Mouse (Mus musculus): ENCODE data around the gene Ticrr.

DNA sequence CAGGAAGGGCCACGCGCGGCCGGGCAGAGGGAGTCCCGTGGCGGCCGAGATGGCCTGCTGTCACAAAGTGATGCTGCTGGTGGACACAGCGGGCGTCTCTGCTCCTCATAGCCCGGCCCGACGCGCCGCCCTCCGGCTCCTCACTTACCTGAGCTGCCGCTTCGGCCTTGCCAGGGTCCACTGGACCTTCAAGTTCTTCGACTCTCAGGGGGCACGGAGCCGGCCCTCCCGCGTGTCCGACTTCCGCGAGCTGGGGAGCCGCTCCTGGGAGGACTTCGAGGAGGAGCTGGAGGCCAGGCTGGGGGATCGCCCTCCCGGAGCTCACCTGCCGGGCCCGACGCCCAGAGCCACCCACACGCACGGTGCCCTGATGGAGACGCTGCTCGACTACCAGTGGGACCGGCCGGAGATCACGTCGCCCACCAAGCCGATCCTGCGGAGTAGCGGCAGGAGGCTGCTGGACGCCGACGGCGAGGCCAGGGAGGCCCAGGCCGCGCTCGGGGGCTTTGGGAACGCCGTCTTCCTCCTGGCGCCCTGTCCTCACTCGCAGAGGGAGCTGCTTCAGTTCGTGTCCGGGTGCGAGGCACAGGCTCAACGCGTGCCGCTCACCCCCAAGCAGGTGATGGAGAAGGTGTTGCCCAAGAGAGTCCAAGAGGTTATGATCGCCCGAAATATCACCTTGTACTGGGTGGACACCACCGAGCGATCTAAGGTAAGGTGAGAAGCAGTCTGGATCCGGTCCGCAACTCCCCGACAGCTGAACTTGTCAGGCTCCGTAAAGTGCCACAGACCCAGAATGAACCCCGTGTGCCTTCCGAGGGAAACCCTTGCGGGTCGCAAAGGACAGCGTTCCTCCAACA lies 525 bp downstream of the Ticrr start:
- no peak for TF ChIP-seq GATA1 (IDR thresholded peaks at IDR 0.05; ENCODE audit: borderline replicate concordance, low read length)
- no peak for TF ChIP-seq FLI1 (IDR thresholded peaks at IDR 0.05; ENCODE audit: low read length)
